Mouse (Mus musculus): ENCODE results near the gene Serhl.

DNA sequence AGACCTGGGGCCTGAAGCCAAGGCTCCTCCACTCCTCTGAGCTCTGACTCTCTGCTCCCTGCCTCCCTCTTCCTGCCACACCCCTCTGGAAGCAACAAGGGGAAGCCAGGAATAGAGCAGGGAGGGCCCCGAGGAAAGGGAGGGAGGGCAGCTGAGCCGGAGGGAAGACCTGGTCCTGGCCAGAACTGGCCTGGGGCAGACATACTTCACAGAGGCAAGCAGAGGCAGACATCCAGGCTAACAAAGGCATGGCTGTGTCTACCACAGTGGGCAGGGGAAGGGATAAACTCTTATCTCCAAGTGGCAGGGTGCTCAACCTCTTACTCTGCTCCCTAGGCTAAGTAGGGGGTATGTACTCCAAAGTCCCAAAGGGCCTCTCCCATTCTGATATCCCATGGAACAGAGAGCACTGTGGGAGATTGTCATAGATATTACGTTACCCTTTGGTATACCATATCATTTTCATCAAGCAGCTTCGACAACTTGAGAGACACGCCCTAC lies 75.7 kb downstream of the Serhl start:
- TF ChIP-seq POLR2A (IDR thresholded peaks at IDR 0.05; ENCODE audit: borderline replicate concordance, low read depth, low read length), result no peak
- no peak for TF ChIP-seq CTCF (IDR thresholded peaks at IDR 0.05; ENCODE audit: low read depth, low read length)

Measured in bone marrow macrophage, adult 2 months (primary cell).